Mouse (Mus musculus) myocyte (in vitro differentiated cells): ENCODE results near the gene Glt28d2. TPM values are rescaled to one million over a fixed set of nuclear protein-coding genes. Genes with fewer than 3 reads are reported as not detected.

Experiments
- H3K27me3 ChIP-seq: one replicate; pipeline ENCODE4 v1.6.1; 2011; ENCODE audit not compliant: control insufficient read depth, insufficient read depth, insufficient read length
- H3K36me3 ChIP-seq: one replicate; pipeline ENCODE4 v1.6.1; 2011; ENCODE audit not compliant: control insufficient read depth, insufficient read depth
- H3K4me2 ChIP-seq: one replicate; pipeline ENCODE4 v1.6.1; 2011; ENCODE audit warnings: low read depth, control low read depth
- H3K4me3 ChIP-seq: one replicate; pipeline ENCODE4 v1.5.1; 2011; ENCODE audit warnings: mild to moderate bottlenecking, control low read depth, moderate library complexity
- H3K79me2 ChIP-seq: one replicate; pipeline ENCODE4 v1.6.1; 2011; ENCODE audit not compliant: control insufficient read depth, insufficient read depth
- H3ac ChIP-seq: one replicate; pipeline ENCODE4 v1.6.1; 2011; ENCODE audit not compliant: control insufficient read depth, insufficient read length
- CEBPB ChIP-seq: IDR thresholded peaks from 2 replicates; pipeline ENCODE4 v1.6.1; 2011; ENCODE audit warnings: mild to moderate bottlenecking, moderate library complexity; ENCODE audit not compliant: poor library complexity, insufficient read depth, severe bottlenecking
- E2F4 ChIP-seq: IDR thresholded peaks from one replicate; pipeline ENCODE4 v1.6.1; 2011; ENCODE audit warnings: mild to moderate bottlenecking, control low read depth, moderate library complexity; ENCODE audit not compliant: insufficient read depth
- MAX ChIP-seq: IDR thresholded peaks from one replicate; pipeline ENCODE4 v1.6.1; 2011; ENCODE audit warnings: low read depth, mild to moderate bottlenecking, control low read depth
- MYOD1 ChIP-seq, 3 experiments: IDR thresholded peaks; one replicate each; pipeline ENCODE4 v1.6.1; 2011; ENCODE audit warnings: control low read depth in 2 of 3, low read depth in 2 of 3, mild to moderate bottlenecking in 2 of 3, moderate library complexity in 1 of 3; ENCODE audit not compliant: insufficient read length in 2 of 3, control insufficient read depth in 1 of 3
- MYOG ChIP-seq, 3 experiments: IDR thresholded peaks; one replicate each; pipeline ENCODE4 v1.6.1; 2011; ENCODE audit warnings: control low read depth in 2 of 3, low read depth in 2 of 3, mild to moderate bottlenecking in 2 of 3; ENCODE audit not compliant: insufficient read length in 2 of 3, control insufficient read depth in 1 of 3, insufficient read depth in 1 of 3
- POLR2A ChIP-seq: IDR thresholded peaks from one replicate; pipeline ENCODE4 v1.6.1; 2011; ENCODE audit warnings: low read depth, mild to moderate bottlenecking, control low read depth, moderate library complexity; ENCODE audit not compliant: insufficient read length
- POLR2AphosphoS2 ChIP-seq: IDR thresholded peaks from one replicate; pipeline ENCODE4 v1.6.1; 2011; ENCODE audit warnings: low read depth, control low read depth; ENCODE audit not compliant: insufficient read length
- REST ChIP-seq: IDR thresholded peaks from one replicate; pipeline ENCODE4 v1.6.1; 2011; ENCODE audit warnings: mild to moderate bottlenecking, control low read depth, moderate library complexity; ENCODE audit not compliant: insufficient read depth, insufficient read length
- SRF ChIP-seq: IDR thresholded peaks from one replicate; pipeline ENCODE4 v1.6.1; 2011; ENCODE audit warnings: low read depth; ENCODE audit not compliant: control insufficient read depth, insufficient read length
- TCF12 ChIP-seq: IDR thresholded peaks from one replicate; pipeline ENCODE4 v1.6.1; 2011; ENCODE audit warnings: mild to moderate bottlenecking, control low read depth; ENCODE audit not compliant: poor library complexity, insufficient read depth, severe bottlenecking
- TCF3 ChIP-seq: IDR thresholded peaks from one replicate; pipeline ENCODE4 v1.6.1; 2011; ENCODE audit warnings: low read depth, control low read depth; ENCODE audit not compliant: insufficient read length
- USF1 ChIP-seq: IDR thresholded peaks from one replicate; pipeline ENCODE4 v1.6.1; 2011; ENCODE audit warnings: low read depth, mild to moderate bottlenecking, control low read depth, moderate library complexity
- polyA plus RNA-seq: library from polyadenylated mRNA; unstranded; fragments of >200 nt; fragmentation: generic; extraction: Trizol; gene quantifications from one replicate; pipeline ENCODE4 v1.2.1, GENCODE M21; 2012; ENCODE audit warnings: missing spikeins

Gene Glt28d2
- polyA plus RNA-seq, 1 experiment, result 1.4 TPM

GRCm38 (mm10) chr3:85860996-85861395 lies 26.3 kb downstream of the Glt28d2 start:
- H3K36me3 ChIP-seq, result no peaks in the 10 kb centered on the region
- no peak overlapping the region for H3K4me2 ChIP-seq
- H3K79me2 ChIP-seq, result peaks cover 20% of the 10 kb centered on the region
- no peak overlapping the region for H3ac ChIP-seq
- H3K4me3 ChIP-seq, result no peak overlapping the region
- no peaks in the 10 kb centered on the region for H3K27me3 ChIP-seq
- TF ChIP-seq SRF (no peak), MYOD1 (IDR thresholded peaks at IDR 0.05; ENCODE audit: control insufficient read depth in 1 of 3, insufficient read length in 2 of 3, low read depth in 2 of 3) (no peak), REST (no peak), USF1 (no peak), TCF3 (no peak), MYOG (IDR thresholded peaks at IDR 0.05; ENCODE audit: control insufficient read depth in 1 of 3, insufficient read depth in 1 of 3, insufficient read length in 2 of 3, low read depth in 2 of 3) (no peak), POLR2AphosphoS2 (no peak), CEBPB (no peak), E2F4 (no peak), TCF12 (no peak), POLR2A (no peak)

- Histone ChIP-seq H3ac (no peak overlapping the region), H3K79me2 (peaks cover 20% of the 10 kb centered on the region), H3K4me2 (peak overlapping the region; percentile 70), H3K36me3 (no peaks in the 10 kb centered on the region), H3K27me3 (no peaks in the 10 kb centered on the region), H3K4me3 (no peak overlapping the region)
- TF ChIP-seq SRF (no peak), TCF12 (peak; percentile 7), MYOG (IDR thresholded peaks at IDR 0.05; ENCODE audit: control insufficient read depth in 1 of 3, insufficient read depth in 1 of 3, insufficient read length in 2 of 3, low read depth in 2 of 3) (peak in 2 of 3 experiments; percentile 13 to 80), MAX (no peak), TCF3 (peak; percentile 44), E2F4 (no peak), MYOD1 (IDR thresholded peaks at IDR 0.05; ENCODE audit: control insufficient read depth in 1 of 3, insufficient read length in 2 of 3, low read depth in 2 of 3) (peak; percentile 52 to 74 (median 69)), REST (no peak), CEBPB (no peak)
These were observed 28.0 kb downstream of the Glt28d2 start for GRCm38 (mm10) chr3:85859311-85859710.

- H3K27me3 ChIP-seq, result no peaks in the 10 kb centered on the region
- H3K4me2 ChIP-seq, result peak overlapping the region; percentile 70
- TF ChIP-seq E2F4 (no peak), POLR2AphosphoS2 (no peak), USF1 (no peak), MYOG (IDR thresholded peaks at IDR 0.05; ENCODE audit: control insufficient read depth in 1 of 3, insufficient read depth in 1 of 3, insufficient read length in 2 of 3, low read depth in 2 of 3) (no peak), MYOD1 (IDR thresholded peaks at IDR 0.05; ENCODE audit: control insufficient read depth in 1 of 3, insufficient read length in 2 of 3, low read depth in 2 of 3) (no peak), CEBPB (no peak), REST (no peak), TCF3 (no peak), SRF (no peak), TCF12 (no peak), POLR2A (no peak)
- H3K36me3 ChIP-seq, result no peaks in the 10 kb centered on the region
- H3K79me2 ChIP-seq, result peaks cover 20% of the 10 kb centered on the region
- H3ac ChIP-seq, result no peak overlapping the region
- no peak overlapping the region for H3K4me3 ChIP-seq
These were observed 28.9 kb downstream of the Glt28d2 start for GRCm38 (mm10) chr3:85858140-85859135.

GRCm38 (mm10) chr3:85857083-85857482 lies 30.2 kb downstream of the Glt28d2 start:
- no peaks in the 10 kb centered on the region for H3K36me3 ChIP-seq
- H3ac ChIP-seq, result no peak overlapping the region
- TF ChIP-seq MYOD1 (IDR thresholded peaks at IDR 0.05; ENCODE audit: control insufficient read depth in 1 of 3, insufficient read length in 2 of 3, low read depth in 2 of 3) (peak in 1 of 3 experiments; percentile 6), POLR2AphosphoS2 (no peak), MYOG (IDR thresholded peaks at IDR 0.05; ENCODE audit: control insufficient read depth in 1 of 3, insufficient read depth in 1 of 3, insufficient read length in 2 of 3, low read depth in 2 of 3) (peak in 1 of 3 experiments; percentile 9)

GRCm38 (mm10) chr3:85855947-85856346 lies 31.4 kb downstream of the Glt28d2 start:
- TF ChIP-seq USF1, result no peak
- TF ChIP-seq MYOD1 (IDR thresholded peaks at IDR 0.05; ENCODE audit: control insufficient read depth in 1 of 3, insufficient read length in 2 of 3, low read depth in 2 of 3), result no peak
- TF ChIP-seq SRF, result no peak
- TF ChIP-seq POLR2A, result no peak
- no peak for TF ChIP-seq REST
- no peak for TF ChIP-seq TCF3
- no peak for TF ChIP-seq POLR2AphosphoS2
- no peak for TF ChIP-seq MAX
- TF ChIP-seq TCF12, result no peak
- TF ChIP-seq CEBPB, result no peak
- no peak overlapping the region for H3ac ChIP-seq

More at GRCm38 (mm10) chr3:85857083-85857482, 30.2 kb downstream of the Glt28d2 start:
- Histone ChIP-seq H3K4me3 (no peak overlapping the region), H3K27me3 (no peaks in the 10 kb centered on the region), H3K4me2 (peak overlapping the region; percentile 70), H3K79me2 (peaks cover 14% of the 10 kb centered on the region)

More at GRCm38 (mm10) chr3:85855947-85856346, 31.4 kb downstream of the Glt28d2 start:
- H3K36me3 ChIP-seq, result no peaks in the 10 kb centered on the region
- H3K4me2 ChIP-seq, result no peak overlapping the region
- no peak overlapping the region for H3K4me3 ChIP-seq
- H3K79me2 ChIP-seq, result peaks cover 14% of the 10 kb centered on the region
- no peaks in the 10 kb centered on the region for H3K27me3 ChIP-seq
